Mouse (Mus musculus) ovary, adult 18-20 months (tissue): ENCODE measurements around the gene Plbd2.

ENCODE experiments used
- DNase-seq: peaks from one replicate; pipeline ENCODE4 v3.0.0; 2022; ENCODE audit warnings: low spot score, mixed read lengths

Plbd2 gene

GRCm38 (mm10) chr5:120436885-120437495 is 66.4 kb downstream of the Plbd2 start:
- no peak for DNase-seq

GRCm38 (mm10) chr5:120435731-120436501 is 67.5 kb downstream of the Plbd2 start:
- DNase-seq: no peak

- DNase-seq: no peak
These were observed 68.3 kb downstream of the Plbd2 start for GRCm38 (mm10) chr5:120435006-120435681.

- no peak for DNase-seq
These were observed 69.1 kb downstream of the Plbd2 start for GRCm38 (mm10) chr5:120434231-120434735.
